Mouse (Mus musculus) G1E (cell line): ENCODE data around the gene Gm27029. TPM values are rescaled to one million over a fixed set of nuclear protein-coding genes. Genes with fewer than 3 reads are reported as not detected.
"Not testable (repeated sequence)": the region's sequence is repeated elsewhere in the genome, so short reads cannot be mapped to it uniquely, and the experiment has no call there.

Experiments used
- ATAC-seq: 2 replicates; pipeline ENCODE4 v1.8.0; 2016; ENCODE audit warnings: mild to moderate bottlenecking; ENCODE audit not compliant: insufficient number of reproducible peaks, poor library complexity, low FRiP score, severe bottlenecking; ENCODE audit errors: extremely low read depth
- DNase-seq: peaks from one replicate; pipeline ENCODE4 v3.0.0; 2012; ENCODE audit warnings: low spot score
- H3K27me3 ChIP-seq: 2 replicates; pipeline ENCODE4 v1.6.1; 2012; ENCODE audit warnings: mild to moderate bottlenecking, low read length, inconsistent platforms; ENCODE audit not compliant: insufficient read depth
- H3K36me3 ChIP-seq: replicated peaks from 2 replicates; pipeline ENCODE3; 2012; ENCODE audit warnings: mild to moderate bottlenecking, inconsistent platforms
- H3K4me1 ChIP-seq: 2 replicates; pipeline ENCODE4 v1.6.1; 2012; ENCODE audit warnings: low read depth, low read length, inconsistent platforms, mixed read lengths; ENCODE audit not compliant: insufficient read depth
- H3K4me3 ChIP-seq: 2 replicates; pipeline ENCODE4 v1.5.1; 2012; ENCODE audit warnings: low read depth, mild to moderate bottlenecking, inconsistent platforms, low read length, moderate library complexity, mixed read lengths
- H3K9me3 ChIP-seq: replicated peaks from 2 replicates; pipeline ENCODE4 v1.6.1; 2012; ENCODE audit warnings: inconsistent platforms
- CTCF ChIP-seq: IDR thresholded peaks from 2 replicates; pipeline ENCODE4 v1.5.1; 2012; ENCODE audit warnings: low read depth, low read length, inconsistent platforms, mixed read lengths
- GATA1 ChIP-seq: IDR thresholded peaks from 2 replicates; pipeline ENCODE4 v1.6.1; 2012; ENCODE audit warnings: borderline replicate concordance, low read length, inconsistent platforms, mixed read lengths
- GATA2 ChIP-seq: IDR thresholded peaks from 2 replicates; pipeline ENCODE4 v1.6.1; 2012; ENCODE audit warnings: low read depth, low read length, inconsistent platforms, borderline replicate concordance
- POLR2AphosphoS5 ChIP-seq: IDR thresholded peaks from 2 replicates; pipeline ENCODE4 v1.6.1; 2012; ENCODE audit warnings: low read depth, low read length, inconsistent platforms; ENCODE audit not compliant: insufficient replicate concordance
- TAL1 ChIP-seq: conservative IDR thresholded peaks from 2 replicates; pipeline ENCODE4 v1.6.1; 2012; ENCODE audit warnings: low read depth, low read length, inconsistent platforms, mixed read lengths
- polyA plus RNA-seq: library from polyadenylated mRNA; stranded (reverse); fragments of >175 nt; gene quantifications from 2 replicates; pipeline ENCODE4 v1.2.3, GENCODE M21; 2012
- total RNA-seq, 2 experiments: library from RNA; stranded (forward) in 1 of 2; stranded (reverse) in 1 of 2; fragments of 200-1000 nt in 1 of 2; fragments of >200 nt in 1 of 2; fragmentation: Nextera tagmentation in 1 of 2; gene quantifications; 2 replicates each; pipeline ENCODE4 v1.2.3; 2014 to 2017

Gm27029 gene
- total RNA-seq (2014; fragmentation: Nextera tagmentation) (3.0 TPM in 1 of 2 replicates, not detected in the other), total RNA-seq (2017) (0.87 and 2.1 TPM in 2 replicates), polyA plus RNA-seq (0.58 and 0.90 TPM in 2 replicates)

- DNase-seq, result no peak
- no peak for ATAC-seq
- peaks cover 49% of the 10 kb centered on the region for H3K4me1 ChIP-seq
These were observed at the start of gene Gm27029 for GRCm38 (mm10) chr11:101424105-101424851. Gm27029 (minus strand) TSS chr11:101424796.

DNA sequence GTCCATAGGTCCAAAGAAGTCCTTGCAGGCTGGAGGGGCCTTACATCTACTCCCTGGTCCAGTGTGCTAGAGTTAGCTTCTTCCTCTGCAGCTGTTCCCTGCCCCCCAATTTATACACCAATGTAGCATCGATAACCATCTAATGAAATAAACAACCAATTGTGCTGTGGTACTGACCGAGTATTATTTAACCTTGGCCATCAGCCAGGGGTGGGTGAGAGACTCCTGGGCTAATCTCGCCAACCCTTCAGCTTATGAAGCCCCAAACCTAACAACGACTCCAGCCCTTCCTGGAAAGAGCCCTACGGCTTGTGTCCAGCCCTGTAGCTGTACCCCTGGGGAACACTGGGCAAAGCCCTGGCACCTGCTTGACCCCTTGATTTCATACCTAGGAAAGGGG is 49.7 kb upstream of the Gm27029 start:
- DNase-seq (no peak), ATAC-seq (no peak)
- H3K36me3 ChIP-seq, result peaks cover 29% of the 10 kb centered on the region
- peaks cover 57% of the 10 kb centered on the region for H3K4me1 ChIP-seq
- TF ChIP-seq CTCF (no peak), GATA2 (no peak), GATA1 (no peak), TAL1 (no peak)
- peaks cover 7% of the 10 kb centered on the region; the same call in 1 of the 2 replicates for H3K27me3 ChIP-seq
- no peaks in the 10 kb centered on the region for H3K9me3 ChIP-seq
- no peak overlapping the region for H3K4me3 ChIP-seq

More at GRCm38 (mm10) chr11:101424105-101424851, at the start of gene Gm27029:
- no peaks in the 10 kb centered on the region for H3K27me3 ChIP-seq
- peak within 1 kb of the TSS; percentile 89 for H3K4me3 ChIP-seq
- no peaks in the 10 kb centered on the region for H3K9me3 ChIP-seq
- peaks cover 20% of the 10 kb centered on the region for H3K36me3 ChIP-seq
- TF ChIP-seq GATA1, result no peak
- no peak for TF ChIP-seq GATA2
- no peak for TF ChIP-seq CTCF
- no peak for TF ChIP-seq POLR2AphosphoS5
- TF ChIP-seq TAL1, result no peak

GRCm38 (mm10) chr11:101473686-101474085 is 49.1 kb upstream of the Gm27029 start:
- not testable (repeated sequence) for H3K4me3 ChIP-seq, ATAC-seq, H3K9me3 ChIP-seq, H3K27me3 ChIP-seq, DNase-seq
- peaks cover 55% of the 10 kb centered on the region for H3K4me1 ChIP-seq
- H3K36me3 ChIP-seq, result peaks cover 29% of the 10 kb centered on the region

DNA sequence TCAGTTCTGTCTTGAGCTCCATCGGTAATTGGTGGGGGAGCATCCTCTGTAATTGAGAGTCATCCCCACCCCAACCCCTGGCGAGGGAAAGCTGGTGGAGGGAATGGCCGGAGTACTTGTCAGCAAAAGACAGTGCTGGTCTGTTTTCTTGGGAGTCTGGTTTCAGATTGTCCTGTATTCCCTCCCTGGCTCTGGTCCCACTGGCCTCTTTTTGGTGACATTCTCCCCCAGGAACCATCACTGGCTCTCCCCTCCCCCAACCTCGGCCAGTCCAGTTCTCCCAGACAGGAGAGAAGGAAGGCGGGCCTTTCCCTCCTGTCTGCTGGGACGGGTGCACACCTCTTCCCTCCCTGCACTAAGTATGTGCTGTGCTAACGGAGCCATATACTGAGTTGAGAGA is 47.7 kb upstream of the Gm27029 start:
- TF ChIP-seq GATA2 (no peak), TAL1 (no peak), POLR2AphosphoS5 (no peak), GATA1 (no peak), CTCF (no peak)
- Histone ChIP-seq H3K4me3 (no peak overlapping the region), H3K9me3 (no peaks in the 10 kb centered on the region), H3K27me3 (peaks cover 3% of the 10 kb centered on the region; the same call in 1 of the 2 replicates), H3K36me3 (peaks cover 29% of the 10 kb centered on the region), H3K4me1 (peaks cover 54% of the 10 kb centered on the region)
- ATAC-seq (no peak), DNase-seq (no peak)

- no peak for ATAC-seq
These were observed 47.3 kb upstream of the Gm27029 start for GRCm38 (mm10) chr11:101471926-101472325.

GRCm38 (mm10) chr11:101470206-101470605 is 45.6 kb upstream of the Gm27029 start:
- Histone ChIP-seq H3K27me3 (peaks cover 3% of the 10 kb centered on the region; the same call in 1 of the 2 replicates), H3K4me1 (peaks cover 67% of the 10 kb centered on the region), H3K36me3 (peaks cover 29% of the 10 kb centered on the region), H3K4me3 (no peak overlapping the region), H3K9me3 (no peaks in the 10 kb centered on the region)
- TF ChIP-seq GATA2 (no peak), GATA1 (no peak), CTCF (no peak), TAL1 (no peak), POLR2AphosphoS5 (no peak)
- no peak for DNase-seq
- no peak for ATAC-seq

More at GRCm38 (mm10) chr11:101471926-101472325, 47.3 kb upstream of the Gm27029 start:
- TF ChIP-seq GATA2, result no peak
- TF ChIP-seq CTCF, result no peak
- no peak for TF ChIP-seq POLR2AphosphoS5
- TF ChIP-seq TAL1, result no peak
- TF ChIP-seq GATA1, result no peak
- peaks cover 3% of the 10 kb centered on the region; the same call in 1 of the 2 replicates for H3K27me3 ChIP-seq
- DNase-seq, result no peak
- no peak overlapping the region for H3K4me3 ChIP-seq
- H3K4me1 ChIP-seq, result peaks cover 55% of the 10 kb centered on the region
- H3K9me3 ChIP-seq, result no peaks in the 10 kb centered on the region
- H3K36me3 ChIP-seq, result peaks cover 29% of the 10 kb centered on the region

DNA sequence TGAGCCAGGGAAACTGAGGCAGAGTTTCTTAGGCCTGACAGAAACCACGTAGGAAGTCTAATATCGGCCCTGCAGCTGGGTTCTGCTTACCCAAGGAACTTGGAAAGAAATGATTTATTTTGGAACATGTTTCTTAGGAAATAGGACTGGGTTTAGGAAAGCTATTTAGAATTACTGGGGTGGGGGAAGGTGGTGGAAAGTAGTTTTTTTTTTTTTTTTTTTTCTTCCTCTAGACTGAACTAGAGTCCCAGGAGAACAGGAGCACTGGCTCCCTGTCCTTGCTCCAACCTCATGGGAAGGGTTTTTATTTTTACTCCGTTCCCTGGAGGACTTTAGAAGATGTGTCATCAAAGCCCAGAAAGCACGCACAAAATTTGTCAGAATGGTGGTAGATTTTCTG is 44.6 kb upstream of the Gm27029 start:
- DNase-seq (no peak), ATAC-seq (no peak)
- Histone ChIP-seq H3K27me3 (peaks cover 3% of the 10 kb centered on the region; the same call in 1 of the 2 replicates), H3K36me3 (peaks cover 31% of the 10 kb centered on the region), H3K4me1 (peaks cover 74% of the 10 kb centered on the region), H3K4me3 (peak overlapping the region; percentile 84; the same call in 1 of the 2 replicates), H3K9me3 (no peaks in the 10 kb centered on the region)
- TF ChIP-seq GATA2, result no peak
- no peak for TF ChIP-seq POLR2AphosphoS5
- no peak for TF ChIP-seq CTCF
- no peak for TF ChIP-seq GATA1
- no peak for TF ChIP-seq TAL1
